Mouse (Mus musculus) splenic B cell, adult 2 months (primary cell): Measurements from ENCODE around the gene Pla2g3.

ENCODE experiments used
- DNase-seq: peaks from one replicate; pipeline ENCODE4 v3.0.0-alpha.2; 2011; ENCODE audit warnings: low read depth, low spot score
- H3K27me3 ChIP-seq: 2 replicates; pipeline ENCODE4 v1.6.1; 2012; ENCODE audit warnings: mild to moderate bottlenecking, low read length, moderate library complexity, mixed read lengths; ENCODE audit not compliant: control insufficient read depth, poor library complexity, insufficient read depth, severe bottlenecking
- H3K36me3 ChIP-seq: 2 replicates; pipeline ENCODE4 v1.6.1; 2012; ENCODE audit warnings: mild to moderate bottlenecking, low read length, moderate library complexity, mixed read lengths; ENCODE audit not compliant: control insufficient read depth, poor library complexity, insufficient read depth, severe bottlenecking

The Pla2g3 gene

GRCm38 (mm10) chr11:3534956-3535355 lies 46.9 kb downstream of the Pla2g3 start:
- no peak for DNase-seq

DNA sequence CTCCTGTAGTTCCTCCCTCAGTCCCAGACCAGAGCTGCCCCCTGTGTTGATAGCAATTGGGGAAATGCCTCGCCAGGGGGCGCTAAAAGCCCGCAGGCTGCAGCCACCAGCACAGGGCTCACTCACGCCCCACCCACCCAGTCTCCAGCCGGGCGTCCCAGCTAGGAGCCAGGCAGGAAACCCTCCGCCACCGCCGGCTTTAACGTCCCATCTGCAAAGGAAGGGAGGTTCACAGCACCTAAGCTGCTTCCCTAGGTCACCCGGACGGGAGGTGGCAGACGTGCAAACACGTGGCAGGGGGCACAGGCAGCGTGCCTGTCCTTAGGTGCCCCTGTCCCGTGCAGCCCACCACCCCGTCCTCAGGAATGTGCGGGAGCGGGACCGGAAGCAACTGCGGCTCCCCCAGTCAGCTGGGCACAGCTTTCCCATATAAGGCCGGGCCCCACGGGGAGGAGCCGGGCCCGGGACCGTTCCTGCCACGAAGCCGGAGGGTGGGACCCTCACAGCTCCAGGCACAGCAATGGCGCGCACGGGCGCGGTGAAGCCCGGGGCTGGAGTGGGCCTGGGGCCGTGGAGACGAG lies 47.4 kb downstream of the Pla2g3 start:
- DNase-seq = peak; percentile 92
- Histone ChIP-seq H3K36me3 (no peaks in the 10 kb centered on the region), H3K27me3 (no peaks in the 10 kb centered on the region)

More at GRCm38 (mm10) chr11:3534956-3535355, 46.9 kb downstream of the Pla2g3 start:
- Histone ChIP-seq H3K27me3 (no peaks in the 10 kb centered on the region), H3K36me3 (no peaks in the 10 kb centered on the region)

GRCm38 (mm10) chr11:3536082-3536481 lies 48.0 kb downstream of the Pla2g3 start:
- no peak for DNase-seq
- Histone ChIP-seq H3K27me3 (no peaks in the 10 kb centered on the region), H3K36me3 (no peaks in the 10 kb centered on the region)

DNA sequence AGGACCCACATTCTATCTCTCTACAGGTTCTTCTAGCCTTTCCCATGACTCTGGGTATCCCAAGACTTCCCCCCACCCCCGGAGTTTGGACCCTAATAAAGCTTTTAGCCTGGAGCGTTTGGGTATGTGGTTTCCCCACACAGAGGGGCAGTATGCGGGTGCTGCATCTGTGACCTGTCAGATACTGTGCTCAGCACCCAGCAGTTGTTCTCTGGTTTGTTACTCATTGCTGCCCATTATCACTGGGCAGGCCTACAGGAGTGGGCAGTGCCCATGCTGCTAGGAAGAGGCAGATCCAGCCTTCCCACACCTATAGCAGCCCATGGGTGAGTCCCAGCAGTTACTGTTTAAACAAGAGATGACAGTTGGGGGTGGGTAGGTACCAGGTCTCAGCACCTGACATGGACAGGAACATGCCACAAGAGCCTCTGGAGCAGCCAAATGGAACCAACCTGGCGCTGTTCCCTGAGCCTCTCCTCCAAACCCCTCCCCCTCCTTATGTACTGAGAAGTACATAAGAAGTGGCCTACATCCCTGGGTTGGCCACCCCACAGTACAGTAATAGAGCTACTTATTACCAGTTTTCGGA lies 48.8 kb downstream of the Pla2g3 start:
- DNase-seq = no peak
- Histone ChIP-seq H3K27me3 (no peaks in the 10 kb centered on the region), H3K36me3 (no peaks in the 10 kb centered on the region)

DNA sequence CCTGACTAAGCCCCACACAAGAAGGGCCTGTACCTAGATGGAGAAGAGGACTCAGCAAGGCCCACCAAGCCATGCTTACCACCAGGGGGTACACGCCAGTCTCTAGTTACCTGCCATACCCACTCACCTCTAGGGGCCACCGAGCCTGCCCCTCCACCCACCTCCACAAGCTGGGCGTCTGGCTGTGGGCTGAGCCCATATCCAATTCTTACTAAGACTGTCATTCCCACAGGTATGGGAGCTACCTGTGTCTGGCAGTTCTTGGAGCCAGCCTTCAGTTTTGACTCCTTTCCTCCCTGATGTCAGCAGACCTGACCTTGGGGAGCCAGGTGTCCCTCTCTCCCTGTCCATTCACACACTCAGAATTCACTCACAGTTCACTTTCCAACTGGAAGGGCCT lies 49.6 kb downstream of the Pla2g3 start:
- Histone ChIP-seq H3K36me3 (no peaks in the 10 kb centered on the region), H3K27me3 (no peaks in the 10 kb centered on the region)
- DNase-seq = peak; percentile 28

- no peaks in the 10 kb centered on the region for H3K27me3 ChIP-seq
- DNase-seq = no peak
- H3K36me3 ChIP-seq = no peaks in the 10 kb centered on the region
These were observed 50.3 kb downstream of the Pla2g3 start for GRCm38 (mm10) chr11:3538341-3538740.

- DNase-seq = peak; percentile 85
- no peaks in the 10 kb centered on the region for H3K27me3 ChIP-seq
- no peaks in the 10 kb centered on the region for H3K36me3 ChIP-seq
These were observed 51.2 kb downstream of the Pla2g3 start for GRCm38 (mm10) chr11:3539111-3539825.

DNA sequence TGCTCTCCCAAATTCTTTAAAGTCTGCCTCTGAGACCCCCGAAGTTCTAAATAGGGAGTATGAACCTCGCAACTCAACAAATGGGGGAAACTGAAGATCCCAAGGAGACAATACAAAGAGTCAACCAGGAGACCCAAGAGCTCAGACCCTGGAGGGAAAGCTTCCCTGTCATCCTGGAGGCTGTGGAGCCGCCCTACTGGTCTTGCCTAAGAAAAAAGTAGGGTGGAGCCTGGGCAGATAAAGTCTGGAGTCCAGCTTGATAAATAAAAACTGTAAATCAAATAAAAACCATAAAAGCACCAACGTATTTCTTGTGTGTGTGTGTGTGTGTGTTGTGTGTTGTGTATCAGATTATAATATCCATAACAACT lies 51.7 kb downstream of the Pla2g3 start:
- no peak for DNase-seq
- Histone ChIP-seq H3K36me3 (no peaks in the 10 kb centered on the region), H3K27me3 (no peaks in the 10 kb centered on the region)

GRCm38 (mm10) chr11:3540451-3541085 lies 52.5 kb downstream of the Pla2g3 start, which contains the start of gene Smtn:
Gene Smtn (minus strand): TSS chr11:3540612.
- Histone ChIP-seq H3K36me3 (no peaks in the 10 kb centered on the region), H3K27me3 (no peaks in the 10 kb centered on the region)
- no peak for DNase-seq

- H3K27me3 ChIP-seq = no peaks in the 10 kb centered on the region
- DNase-seq = no peak
- H3K36me3 ChIP-seq = no peaks in the 10 kb centered on the region
These were observed 53.8 kb downstream of the Pla2g3 start for GRCm38 (mm10) chr11:3541932-3542331.

DNA sequence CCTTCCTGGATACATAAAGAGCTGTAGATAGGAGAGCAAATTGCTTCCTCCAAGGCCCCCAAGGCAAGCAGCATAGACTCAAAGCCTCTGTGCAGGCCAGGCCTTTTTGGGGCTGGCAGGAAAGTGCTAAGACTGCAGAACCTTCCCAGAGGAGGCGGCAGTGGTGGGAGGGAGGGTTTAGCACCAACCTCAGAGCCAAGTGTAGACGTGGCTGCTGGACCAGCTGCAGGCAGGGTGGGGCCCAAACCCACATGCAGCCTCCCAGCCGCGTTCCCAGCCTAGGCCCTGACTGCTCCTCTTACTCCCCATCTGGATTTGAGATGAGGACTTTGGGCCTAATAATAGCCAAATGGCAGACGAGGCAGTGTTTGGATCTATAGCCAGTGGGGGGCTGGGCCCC lies 54.9 kb downstream of the Pla2g3 start:
- no peak for DNase-seq
- Histone ChIP-seq H3K27me3 (no peaks in the 10 kb centered on the region), H3K36me3 (no peaks in the 10 kb centered on the region)

DNA sequence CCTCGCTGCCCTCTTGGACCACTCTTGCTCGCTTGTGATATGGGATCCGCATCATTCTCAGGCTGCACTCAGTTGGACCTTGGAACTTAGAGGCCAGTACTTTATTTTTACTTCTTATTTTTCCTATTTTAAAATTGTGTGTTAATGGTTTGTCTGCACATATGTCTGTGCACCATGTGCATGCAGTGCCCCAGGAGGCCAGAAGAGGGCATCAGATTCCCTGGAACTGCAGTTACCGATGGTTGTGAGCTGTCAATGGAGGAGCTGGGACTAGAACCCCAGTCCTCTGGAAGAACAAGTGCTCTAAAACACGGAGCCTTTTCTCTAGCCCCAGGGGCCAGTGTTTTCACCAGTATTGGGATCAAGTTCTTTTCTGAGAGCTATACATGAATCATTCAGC lies 56.3 kb downstream of the Pla2g3 start:
- no peak for DNase-seq
- Histone ChIP-seq H3K36me3 (no peaks in the 10 kb centered on the region), H3K27me3 (no peaks in the 10 kb centered on the region)

DNA sequence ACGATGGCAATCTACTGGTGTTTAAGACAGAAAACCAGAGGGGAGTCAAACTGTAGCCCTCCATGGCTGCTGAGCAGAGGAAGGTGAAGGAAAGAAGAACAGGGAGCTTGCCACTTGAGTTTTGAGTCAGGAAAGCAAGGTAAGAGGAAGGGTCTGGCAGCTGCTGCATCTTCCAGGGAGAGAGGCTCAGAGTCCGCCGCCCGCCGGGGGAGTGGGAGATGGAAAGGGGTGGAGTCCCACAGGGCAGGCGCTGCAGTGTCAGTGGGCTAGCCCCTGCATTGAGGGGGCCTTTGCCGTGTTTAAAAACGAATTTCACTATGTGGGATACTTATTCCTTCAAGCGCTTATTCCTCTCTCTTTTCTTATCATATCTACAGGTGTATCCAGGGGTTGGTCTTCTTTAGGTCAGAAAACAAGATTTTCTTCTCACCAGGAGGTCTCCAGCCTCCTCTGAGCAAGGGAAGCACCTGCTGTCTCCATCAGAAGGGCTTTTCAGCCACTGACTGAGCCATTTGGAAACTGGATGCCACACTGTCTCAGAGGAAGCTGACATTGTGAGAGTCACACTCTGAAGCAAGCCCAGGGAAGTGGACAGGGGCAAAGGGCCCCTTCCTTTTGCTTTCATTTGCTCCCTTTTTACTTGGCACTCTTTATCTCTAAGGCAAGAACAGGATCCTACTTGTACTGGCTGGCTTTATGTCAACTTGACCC lies 57.6 kb downstream of the Pla2g3 start:
- Histone ChIP-seq H3K27me3 (no peaks in the 10 kb centered on the region), H3K36me3 (no peaks in the 10 kb centered on the region)
- DNase-seq = no peak

DNA sequence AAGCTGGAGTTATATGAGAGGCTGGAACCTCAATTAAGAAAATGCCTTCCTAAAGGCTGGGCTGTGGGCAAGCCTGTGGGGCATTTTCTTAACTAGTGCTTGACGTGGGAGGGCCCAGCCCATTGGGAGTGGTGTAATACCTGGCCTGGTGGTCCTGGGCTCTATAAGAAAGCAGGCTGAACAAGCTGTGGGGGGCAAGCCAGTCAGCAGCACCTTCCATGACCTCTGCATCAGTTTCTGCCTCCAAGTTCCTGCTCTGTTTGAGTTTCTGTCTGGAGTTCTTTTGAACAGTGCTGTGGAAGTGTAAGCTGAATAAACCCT lies 58.1 kb downstream of the Pla2g3 start:
- no peaks in the 10 kb centered on the region for H3K27me3 ChIP-seq
- no peak for DNase-seq
- H3K36me3 ChIP-seq = no peaks in the 10 kb centered on the region

GRCm38 (mm10) chr11:3547047-3547446 lies 59.0 kb downstream of the Pla2g3 start:
- no peak for DNase-seq
- Histone ChIP-seq H3K36me3 (no peaks in the 10 kb centered on the region), H3K27me3 (no peaks in the 10 kb centered on the region)
